Mouse (Mus musculus) urinary bladder, postnatal 4 days (tissue): ENCODE measurements around the gene Mucl1.
"Not testable (repeated sequence)": the region's sequence is repeated elsewhere in the genome, so short reads cannot be mapped to it uniquely, and the experiment has no call there.

Source experiments
- DNase-seq, 2 experiments: peaks; one replicate each; pipeline ENCODE4 v3.0.0; 2021 to 2022; ENCODE audit warnings: low spot score in 2 of 2

Gene Mucl1

GRCm38 (mm10) chr15:103755369-103755768 lies at the start of gene Mucl1:
TSS of gene Mucl1 (minus strand) at chr15:103755469.
- no peak for DNase-seq

- DNase-seq, result not testable (repeated sequence)
Observed at GRCm38 (mm10) chr15:103766836-103767235, 11.6 kb upstream of the Mucl1 start.

DNA sequence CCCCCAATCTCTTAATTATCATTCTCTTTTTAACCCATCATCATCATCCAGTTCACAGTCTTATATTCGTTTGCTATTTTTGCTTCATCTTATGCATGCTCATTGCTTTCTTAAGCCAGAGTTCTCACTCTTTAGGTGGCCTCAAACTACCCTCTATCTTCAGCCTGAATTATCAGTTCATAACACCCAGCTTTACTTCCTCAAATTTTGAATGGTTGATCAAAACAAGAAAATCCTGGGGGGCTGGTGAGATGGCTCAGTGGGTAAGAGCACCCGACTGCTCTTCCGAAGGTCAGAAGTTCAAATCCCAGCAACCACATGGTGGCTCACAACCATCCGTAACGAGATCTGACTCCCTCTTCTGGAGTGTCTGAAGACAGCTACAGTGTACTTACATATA lies 38.4 kb downstream of the Mucl1 start:
- DNase-seq, result not testable (repeated sequence)
